Mouse (Mus musculus): ENCODE measurements around the gene Tnfsf15. TPM values are rescaled to one million over a fixed set of nuclear protein-coding genes. Genes with fewer than 3 reads are reported as not detected.

Tnfsf15 gene
- not detected in 2 replicates for polyA plus RNA-seq (2021; fragmentation: Nextera tagmentation)
- long read RNA-seq, experiment 1 = 0 reads
- long read RNA-seq, experiment 2 = 0 reads

DNA sequence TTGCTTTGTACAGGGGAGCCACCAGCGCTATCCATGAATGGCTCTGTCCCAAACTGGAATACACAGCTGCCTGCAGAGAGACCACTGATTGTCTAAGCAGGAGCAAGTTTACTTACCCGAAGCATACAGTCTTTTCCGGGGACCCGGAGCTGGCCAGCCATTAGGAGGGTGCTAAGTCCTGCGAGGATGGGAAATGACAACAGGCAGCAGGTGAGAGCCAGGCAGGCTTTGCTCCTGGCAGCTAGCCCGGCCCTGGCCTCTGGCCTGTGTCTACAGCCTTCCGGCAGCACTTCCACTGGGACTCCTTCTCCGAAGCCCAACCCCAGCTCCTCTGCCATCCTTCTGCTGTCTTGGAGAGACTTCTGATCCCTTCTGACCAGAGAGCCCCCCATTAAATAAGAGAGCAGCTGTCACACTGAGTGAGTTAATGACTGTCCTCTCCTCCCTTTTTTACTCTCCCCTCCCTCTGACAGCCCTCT lies at the start of gene Tnfsf15:
Gene Tnfsf15 (minus strand): TSS at position 421 of the 479 bp plus-strand sequence.

Other genes starting within 250 kb of the Tnfsf15 start
- gene Whrn, start 249.1 kb downstream of the Tnfsf15 start, polyA plus RNA-seq (2021; fragmentation: Nextera tagmentation) = 4.0 and 9.7 TPM in 2 replicates
- gene Atp6v1g1, start 200.3 kb downstream of the Tnfsf15 start, polyA plus RNA-seq (2021; fragmentation: Nextera tagmentation) = 314 and 330 TPM in 2 replicates
- 8.0 and 9.5 TPM in 2 replicates for gene Tmem268, start 186.3 kb downstream of the Tnfsf15 start, polyA plus RNA-seq (2021; fragmentation: Nextera tagmentation)
- gene Gm11213, start 139.9 kb downstream of the Tnfsf15 start, polyA plus RNA-seq (2021; fragmentation: Nextera tagmentation) = not detected in 2 replicates
- gene Tex48, start 122.7 kb downstream of the Tnfsf15 start, polyA plus RNA-seq (2021; fragmentation: Nextera tagmentation) = not detected in 2 replicates
- gene Gm11214, start 81.7 kb downstream of the Tnfsf15 start, polyA plus RNA-seq (2021; fragmentation: Nextera tagmentation) = not detected in 2 replicates
- gene Tnfsf8, start 116.2 kb upstream of the Tnfsf15 start, polyA plus RNA-seq (2021; fragmentation: Nextera tagmentation) = not detected in 2 replicates

Data from left cerebral cortex, adult 6 months (tissue).